Mouse (Mus musculus) stomach, postnatal 0 days (tissue): Measurements from ENCODE around the gene Mrpl24.

Experiments
- CTCF ChIP-seq: IDR thresholded peaks from 2 replicates; pipeline ENCODE4 v1.5.1; 2016; ENCODE audit warnings: antibody characterized with exemption, low read depth, mild to moderate bottlenecking, moderate library complexity
- EP300 ChIP-seq: optimal IDR thresholded peaks from 2 replicates; pipeline ENCODE3; 2016; ENCODE audit warnings: antibody characterized with exemption

DNA sequence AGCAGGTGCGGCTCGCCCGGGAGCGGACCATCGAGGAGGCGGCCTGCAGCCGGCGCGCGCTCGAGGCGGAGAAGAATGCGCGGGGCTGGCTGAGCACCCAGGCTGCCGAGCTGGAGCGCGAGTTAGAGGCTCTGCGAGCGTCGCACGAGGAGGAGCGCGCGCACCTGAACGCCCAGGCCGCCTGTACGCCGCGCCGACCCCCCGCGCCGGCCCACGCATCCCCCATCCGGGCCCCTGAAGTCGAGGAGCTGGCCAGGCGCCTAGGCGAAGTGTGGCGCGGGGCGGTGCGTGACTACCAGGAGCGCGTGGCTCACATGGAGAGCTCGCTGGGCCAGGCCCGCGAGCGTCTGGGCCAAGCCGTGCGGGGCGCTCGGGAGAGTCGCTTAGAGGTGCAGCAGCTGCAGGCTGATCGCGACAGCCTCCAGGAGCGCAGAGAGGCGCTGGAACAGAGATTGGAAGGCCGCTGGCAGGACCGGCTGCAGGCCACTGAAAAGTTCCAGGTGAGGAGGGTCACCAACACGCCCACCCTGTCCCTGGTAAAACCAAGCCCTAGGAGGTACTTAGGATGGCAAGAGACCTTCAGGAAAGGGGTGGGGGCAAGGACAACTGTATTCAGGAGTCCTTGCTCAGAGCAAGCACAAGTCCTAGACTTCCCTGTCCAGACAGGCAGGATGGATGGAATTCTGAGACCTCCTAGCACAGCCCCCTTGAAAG, 52.3 kb downstream of the Mrpl24 start:
- TF ChIP-seq CTCF (no peak), EP300 (no peak)
